In the genomic region with DNA sequence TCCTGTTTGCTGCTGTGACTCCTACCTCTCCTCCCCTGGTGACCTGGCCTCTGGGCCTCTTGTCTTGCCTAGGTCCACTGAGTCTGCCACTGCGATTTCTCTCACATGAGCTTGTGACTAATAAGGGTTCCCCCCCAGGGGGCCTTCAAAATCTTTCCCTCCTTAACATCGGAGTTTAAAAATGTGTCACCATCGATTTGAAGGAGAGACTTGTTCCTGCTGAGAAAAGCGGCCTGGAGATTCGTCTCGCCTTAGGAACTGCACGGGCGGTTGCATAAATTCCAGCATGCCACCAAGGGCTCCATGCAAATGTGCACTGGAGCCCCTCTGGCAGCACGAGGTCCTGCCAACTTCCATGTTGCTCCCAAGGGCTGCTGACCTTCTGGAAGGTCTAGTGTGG, we compare ENCODE assay signal across 12 mouse cellular contexts.
"Had no signal": no experiment of that assay in that cellular context is flagged by ENCODE, and none has a peak within 500 bp of the region (broad histone marks: within the 10 kb centered on the region; RNA-seq: fewer than 3 reads in every experiment).

No protein-coding gene starts in this region.

- H3K27ac ChIP-seq: hindbrain, postnatal 0 days; limb, embryonic 15.5 days; liver, embryonic 12.5 days; midbrain, embryonic 12.5 days had no signal

- H3K4me3 ChIP-seq: limb, embryonic 15.5 days; liver, embryonic 12.5 days; midbrain, embryonic 12.5 days had no signal

- H3K36me3 ChIP-seq: limb, embryonic 15.5 days; liver, embryonic 12.5 days; midbrain, embryonic 12.5 days had no signal

- ATAC-seq: hindbrain, postnatal 0 days; liver, embryonic 12.5 days had no signal

- H3K4me2 ChIP-seq: limb, embryonic 15.5 days; liver, embryonic 12.5 days; lung, embryonic 14.5 days; midbrain, embryonic 12.5 days had no signal

- H3K9me3 ChIP-seq: limb, embryonic 15.5 days; liver, embryonic 12.5 days; midbrain, embryonic 12.5 days had no signal

- H3K9ac ChIP-seq: limb, embryonic 15.5 days; liver, embryonic 12.5 days; lung, embryonic 14.5 days; midbrain, embryonic 12.5 days had no signal

- DNase-seq: kidney, adult 9 months; left cerebral cortex, postnatal 4 days; lung, embryonic 14.5 days; lung, postnatal 10 days; lung, postnatal 4 days; right cerebral cortex, postnatal 4 days; spleen, adult 18-20 months; thymus, adult 18-20 months had no signal

- H3K4me1 ChIP-seq: liver, embryonic 12.5 days had no signal
